22 mouse cellular contexts compared by ENCODE assay signal in the genomic region with DNA sequence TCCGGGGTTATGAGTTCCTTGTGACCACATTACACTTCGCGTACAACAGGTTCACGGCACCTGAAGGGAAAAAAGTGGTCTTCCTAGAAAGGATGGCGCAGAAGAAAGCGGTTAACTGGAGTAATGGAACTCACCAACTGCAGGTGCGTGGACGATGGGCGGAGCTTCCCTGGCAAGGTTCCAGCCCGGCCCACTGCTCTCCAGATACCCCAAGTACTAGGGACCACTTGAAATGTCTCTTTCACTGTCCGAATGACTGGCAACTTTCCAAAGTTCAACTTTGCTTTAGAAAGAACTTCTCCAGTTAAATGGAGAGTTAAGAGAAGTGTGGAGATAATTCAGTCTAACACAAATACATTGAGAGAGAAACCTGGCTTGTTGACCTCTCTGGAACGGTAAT.
A peak's percentile ranks its signal among the peaks of the same experiment; 100 is the strongest.
DNase-seq lines count a peak whose midpoint lies in the region; ATAC-seq and TF ChIP-seq lines count a peak whose summit lies in the region.
"Had no signal": no experiment of that assay in that cellular context is flagged by ENCODE, and none has a peak within 500 bp of the region (broad histone marks: within the 10 kb centered on the region; RNA-seq: fewer than 3 reads in every experiment).

No protein-coding gene starts in this region.

- no peaks in the 10 kb centered on the region for H3K27me3 ChIP-seq in heart, postnatal 0 days (ENCODE audit: control insufficient read depth, insufficient read depth, low read length)
- no peaks in the 10 kb centered on the region for H3K27me3 ChIP-seq in lung, postnatal 0 days (replicated peaks; ENCODE audit: insufficient read depth, low read length)
- H3K27me3 ChIP-seq: CH12.LX; embryonic facial prominence, embryonic 12.5 days; liver, embryonic 15.5 days; neural tube, embryonic 12.5 days had no signal

- no peaks in the 10 kb centered on the region for H3K4me1 ChIP-seq in heart, postnatal 0 days (ENCODE audit: control insufficient read depth, insufficient read depth)
- no peaks in the 10 kb centered on the region for H3K4me1 ChIP-seq in lung, postnatal 0 days (ENCODE audit: insufficient read depth, low read depth, low read length)
- H3K4me1 ChIP-seq: embryonic facial prominence, embryonic 12.5 days; hindbrain, embryonic 10.5 days; liver, embryonic 15.5 days; neural tube, embryonic 12.5 days had no signal

- ATAC-seq in heart, postnatal 0 days (ENCODE audit: insufficient read depth, low read depth): 0 out of 2 replicates have a peak, but pooled peaks have one; percentile 33
- ATAC-seq in lung, postnatal 0 days: peak; percentile 70
- ATAC-seq: activated CD4-positive, CD25-positive, alpha-beta regulatory T cell, adult 4 months; forebrain, postnatal 0 days had no signal

- no peaks in the 10 kb centered on the region for H3K36me3 ChIP-seq in heart, postnatal 0 days (replicated peaks; ENCODE audit: control insufficient read depth, insufficient read depth, low read length)
- H3K36me3 ChIP-seq in lung, postnatal 0 days (ENCODE audit: insufficient read depth, low read length): no peaks in the 10 kb centered on the region
- H3K36me3 ChIP-seq: embryonic facial prominence, embryonic 12.5 days; hindbrain, embryonic 10.5 days; liver, embryonic 15.5 days; neural tube, embryonic 12.5 days had no signal

- DNase-seq in gastrocnemius, postnatal 10 days: peak; percentile 10
- DNase-seq in gastrocnemius, postnatal 36 days: no peak
- peak; percentile 43 for DNase-seq in heart, postnatal 0 days (ENCODE audit: low spot score)
- DNase-seq in heart, adult 9 months (ENCODE audit: low spot score in 2 of 2): no peak
- DNase-seq in lung, postnatal 0 days (ENCODE audit: low spot score): peak; percentile 31
- peak; percentile 41 for DNase-seq in testis, postnatal 14 days (ENCODE audit: low spot score)
- DNase-seq in retina, embryonic 14.5 days (ENCODE audit: low spot score): no peak
- no peak for DNase-seq in urinary bladder, postnatal 36 days (ENCODE audit: low spot score in 2 of 2)
- DNase-seq: adrenal gland, postnatal 14 days; cerebellum, adult 18-20 months; forebrain, postnatal 0 days; gastrocnemius, adult 2 months; kidney, adult 2 months; kidney, postnatal 14 days; right cerebral cortex, postnatal 25 days; thymus, postnatal 36 days had no signal

- TF ChIP-seq EP300 in heart, postnatal 0 days (IDR thresholded peaks at IDR 0.05; ENCODE audit: low read depth): no peak
- TF ChIP-seq EP300 in lung, postnatal 0 days (IDR thresholded peaks at IDR 0.05): peak; percentile 80

- no peak overlapping the region for H3K4me3 ChIP-seq in heart, postnatal 0 days (ENCODE audit: low read depth, low read length)
- H3K4me3 ChIP-seq in lung, postnatal 0 days (ENCODE audit: low read depth, low read length): no peak overlapping the region
- H3K4me3 ChIP-seq: embryonic facial prominence, embryonic 12.5 days; gastrocnemius, adult 2 months; hindbrain, embryonic 10.5 days; liver, embryonic 15.5 days; neural tube, embryonic 12.5 days had no signal

- no peak for TF ChIP-seq CTCF in heart, postnatal 0 days (IDR thresholded peaks at IDR 0.05; ENCODE audit: low read depth)
- TF ChIP-seq CTCF in lung, postnatal 0 days (IDR thresholded peaks at IDR 0.05): no peak

- H3K4me2 ChIP-seq in heart, postnatal 0 days (ENCODE audit: low read depth, low read length): 0 out of 2 replicates have a peak overlapping the region, but pooled peaks have one; percentile 3
- peak overlapping the region; percentile 11; the same call in 1 of the 2 replicates for H3K4me2 ChIP-seq in lung, postnatal 0 days (replicated peaks; ENCODE audit: low read depth, low read length)
- H3K4me2 ChIP-seq: embryonic facial prominence, embryonic 12.5 days; liver, embryonic 15.5 days; neural tube, embryonic 12.5 days had no signal

- intact Hi-C loops in gastrocnemius, postnatal 36 days (cut with DNase I): no loop called here

- WGBS in heart, postnatal 0 days: 56% methylated on average over 12 of the region's 12 CpGs
- WGBS in lung, postnatal 0 days: 59% methylated on average over 12 of the region's 12 CpGs

- H3K9me3 ChIP-seq in heart, postnatal 0 days (replicated peaks; ENCODE audit: control insufficient read depth, low read length): no peaks in the 10 kb centered on the region
- H3K9me3 ChIP-seq in lung, postnatal 0 days (ENCODE audit: low read length): no peaks in the 10 kb centered on the region
- H3K9me3 ChIP-seq: embryonic facial prominence, embryonic 12.5 days; hindbrain, embryonic 10.5 days; liver, embryonic 15.5 days; neural tube, embryonic 12.5 days had no signal

- H3K9ac ChIP-seq in heart, postnatal 0 days (replicated peaks; ENCODE audit: low read depth, low read length): no peak overlapping the region
- no peak overlapping the region for H3K9ac ChIP-seq in lung, postnatal 0 days (replicated peaks; ENCODE audit: low read depth)
- H3K9ac ChIP-seq: embryonic facial prominence, embryonic 12.5 days; forebrain, postnatal 0 days; liver, embryonic 15.5 days; neural tube, embryonic 12.5 days had no signal

- no peak overlapping the region for H3K27ac ChIP-seq in heart, postnatal 0 days (ENCODE audit: low read depth)
- H3K27ac ChIP-seq in lung, postnatal 0 days (ENCODE audit: low read length): no peak overlapping the region
- H3K27ac ChIP-seq: embryonic facial prominence, embryonic 12.5 days; gastrocnemius, adult 2 months; hindbrain, embryonic 10.5 days; liver, embryonic 15.5 days; neural tube, embryonic 12.5 days had no signal

Comparison
In these comparisons a context has a peak if more than half of its experiments do, and no peak if none do; other contexts are left out.
1. DNase-seq: peak in gastrocnemius, postnatal 10 days (single experiment), heart, postnatal 0 days (single experiment), lung, postnatal 0 days (single experiment) and testis, postnatal 14 days (single experiment); none in gastrocnemius, postnatal 36 days (0 of 2), heart, adult 9 months (0 of 2), retina, embryonic 14.5 days (single experiment) and urinary bladder, postnatal 36 days (0 of 2).